In the genomic region with DNA sequence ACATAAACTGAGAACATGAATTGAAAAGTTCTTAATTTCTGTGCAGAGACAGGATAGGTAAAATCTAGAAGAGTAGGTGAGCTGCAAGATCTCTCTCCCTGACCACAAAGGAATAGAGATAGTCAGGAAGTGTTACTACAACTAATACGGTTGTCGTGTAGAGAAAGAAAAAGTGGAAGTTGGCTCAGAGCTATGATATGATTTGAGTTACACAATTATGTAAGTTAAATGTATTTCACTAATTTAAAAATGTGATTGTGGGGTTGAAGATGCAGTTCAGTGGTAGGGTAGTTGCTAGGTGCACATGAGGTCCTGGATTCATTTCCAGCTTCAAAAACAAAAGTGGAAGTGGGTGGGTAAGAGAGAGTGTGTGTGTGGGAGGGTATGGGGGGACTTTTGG, we compare ENCODE assay signal across 14 mouse cellular contexts.
"Had no signal": no experiment of that assay in that cellular context is flagged by ENCODE, and none has a peak within 500 bp of the region (broad histone marks: within the 10 kb centered on the region; RNA-seq: fewer than 3 reads in every experiment).

No protein-coding gene starts in this region.

- H3K4me2 ChIP-seq: lung, embryonic 14.5 days; midbrain, embryonic 11.5 days; midbrain, embryonic 13.5 days; midbrain, embryonic 15.5 days; neural tube, embryonic 12.5 days had no signal

- H3K27ac ChIP-seq: midbrain, embryonic 13.5 days; midbrain, embryonic 15.5 days; neural tube, embryonic 12.5 days had no signal

- H3K36me3 ChIP-seq: midbrain, embryonic 13.5 days; midbrain, embryonic 15.5 days; neural tube, embryonic 12.5 days had no signal

- H3K4me1 ChIP-seq: megakaryocyte, embryonic 14.5 days; midbrain, embryonic 13.5 days; midbrain, embryonic 15.5 days; neural tube, embryonic 12.5 days had no signal

- ATAC-seq: midbrain, embryonic 13.5 days; midbrain, embryonic 15.5 days had no signal

- H3K9ac ChIP-seq: lung, embryonic 14.5 days; midbrain, embryonic 13.5 days; midbrain, embryonic 15.5 days; neural tube, embryonic 12.5 days had no signal

- H3K4me3 ChIP-seq: megakaryocyte, embryonic 14.5 days; midbrain, embryonic 13.5 days; midbrain, embryonic 15.5 days; neural tube, embryonic 12.5 days had no signal

- H3K9me3 ChIP-seq: megakaryocyte, embryonic 14.5 days; midbrain, embryonic 13.5 days; midbrain, embryonic 15.5 days; neural tube, embryonic 12.5 days had no signal

- DNase-seq: lung, adult 18-20 months; lung, embryonic 14.5 days; lung, postnatal 10 days; lung, postnatal 4 days; right cerebral cortex, postnatal 25 days; spleen, adult 18-20 months; thymus, adult 18-20 months; thymus, postnatal 14 days; thymus, postnatal 36 days had no signal

- H3K27me3 ChIP-seq: megakaryocyte, embryonic 14.5 days; midbrain, embryonic 13.5 days; midbrain, embryonic 15.5 days; neural tube, embryonic 12.5 days had no signal
